Mouse (Mus musculus) intestine, embryonic 14.5 days (tissue): ENCODE measurements at regions not wholly inside any gene's neighbourhood (a gene's known extent, or its start where the extent isn't known, plus 50 kb on each side); places are given as distances from the start of the nearest gene placed in this dataset.

Experiments
- ATAC-seq: fragments of 200-750 bp; cut with Nextera tagmentation; replicated peaks from 2 replicates; pipeline ENCODE4 v1.8.0; 2017; ENCODE audit warnings: low read depth, moderate number of reproducible peaks, moderate TSS enrichment, moderate library complexity; ENCODE audit not compliant: low FRiP score, low TSS enrichment
- DNase-seq: peaks from one replicate; pipeline ENCODE4 v3.0.0-alpha.2; 2018; ENCODE audit warnings: low spot score
- H3K27ac ChIP-seq: fragments of 300-500 bp; sonication (generic); 2 replicates; pipeline ENCODE4 v1.5.1; 2014; ENCODE audit warnings: low read depth, mild to moderate bottlenecking, control low read depth
- H3K27me3 ChIP-seq: fragments of 300-500 bp; sonication (generic); replicated peaks from 2 replicates; pipeline ENCODE4 v1.6.1; 2014; ENCODE audit warnings: low read length, control low read depth; ENCODE audit not compliant: control insufficient read depth, insufficient read depth
- H3K36me3 ChIP-seq: fragments of 300-500 bp; sonication (generic); 2 replicates; pipeline ENCODE4 v1.6.1; 2014; ENCODE audit warnings: low read length, control low read depth; ENCODE audit not compliant: control insufficient read depth, insufficient read depth
- H3K4me1 ChIP-seq: fragments of 300-500 bp; sonication (generic); replicated peaks from 2 replicates; pipeline ENCODE4 v1.6.1; 2014; ENCODE audit warnings: low read length, control low read depth, mixed read lengths; ENCODE audit not compliant: control insufficient read depth, insufficient read depth
- H3K4me2 ChIP-seq: fragments of 300-500 bp; sonication (generic); 2 replicates; pipeline ENCODE4 v1.6.1; 2014; ENCODE audit warnings: low read length
- H3K4me3 ChIP-seq: fragments of 300-500 bp; sonication (generic); 2 replicates; pipeline ENCODE4 v1.5.1; 2014; ENCODE audit warnings: low read depth, low read length, control low read depth, mixed read lengths
- H3K9ac ChIP-seq: fragments of 300-500 bp; sonication (generic); 2 replicates; pipeline ENCODE4 v1.6.1; 2014; ENCODE audit warnings: mild to moderate bottlenecking, low read length
- H3K9me3 ChIP-seq: fragments of 300-500 bp; sonication (generic); 2 replicates; pipeline ENCODE4 v1.6.1; 2016; ENCODE audit warnings: low read length, control low read depth; ENCODE audit not compliant: control insufficient read depth
- WGBS: fragments of 180-500 bp; shearing (Covaris S2); extraction: QIAGEN DNeasy Blood & Tissue Kit; methylation state at CpG from one replicate; pipeline ENCODE4 v1.1.7; 2014; 5-methylcytosine and 5-hydroxymethylcytosine counted together

GRCm38 (mm10) chr13:28811667-28812575 is 141.6 kb downstream of the Sox4 start:
- 37% methylated on average over 12 of the region's 12 CpGs for WGBS
- no peaks in the 10 kb centered on the region for H3K27me3 ChIP-seq
- H3K4me1 ChIP-seq = peaks cover 35% of the 10 kb centered on the region
- ATAC-seq (no peak), DNase-seq (no peak)
- no peak overlapping the region for H3K4me2 ChIP-seq
- H3K9ac ChIP-seq = no peak overlapping the region
- no peak overlapping the region for H3K4me3 ChIP-seq
- H3K9me3 ChIP-seq = no peaks in the 10 kb centered on the region
- no peaks in the 10 kb centered on the region for H3K36me3 ChIP-seq
- no peak overlapping the region for H3K27ac ChIP-seq

GRCm38 (mm10) chr13:28811081-28811439 is 142.5 kb downstream of the Sox4 start:
- Histone ChIP-seq H3K9me3 (no peaks in the 10 kb centered on the region), H3K4me2 (no peak overlapping the region), H3K27me3 (no peaks in the 10 kb centered on the region), H3K4me1 (peaks cover 35% of the 10 kb centered on the region), H3K4me3 (no peak overlapping the region), H3K27ac (no peak overlapping the region), H3K36me3 (no peaks in the 10 kb centered on the region), H3K9ac (no peak overlapping the region)
- ATAC-seq (no peak), DNase-seq (no peak)
- 18% methylated on average over 2 of the region's 2 CpGs for WGBS

- DNase-seq = no peak
- ATAC-seq = no peak
- no peak overlapping the region for H3K4me2 ChIP-seq
- H3K9ac ChIP-seq = no peak overlapping the region
- no peaks in the 10 kb centered on the region for H3K27me3 ChIP-seq
- H3K4me3 ChIP-seq = no peak overlapping the region
- H3K27ac ChIP-seq = no peak overlapping the region
- WGBS = 43% methylated on average over 6 of the region's 6 CpGs
- H3K9me3 ChIP-seq = no peaks in the 10 kb centered on the region
- peaks cover 35% of the 10 kb centered on the region for H3K4me1 ChIP-seq
- no peaks in the 10 kb centered on the region for H3K36me3 ChIP-seq
These were observed 143.0 kb downstream of the Sox4 start for GRCm38 (mm10) chr13:28810326-28811080.

- Histone ChIP-seq H3K4me2 (no peak overlapping the region), H3K4me1 (peaks cover 12% of the 10 kb centered on the region), H3K27ac (no peak overlapping the region), H3K4me3 (no peak overlapping the region), H3K9me3 (no peaks in the 10 kb centered on the region), H3K27me3 (no peaks in the 10 kb centered on the region), H3K36me3 (no peaks in the 10 kb centered on the region), H3K9ac (no peak overlapping the region)
- ATAC-seq (no peak), DNase-seq (no peak)
- 85% methylated on average over 4 of the region's 4 CpGs for WGBS
These were observed 148.2 kb downstream of the Sox4 start for GRCm38 (mm10) chr13:28805302-28805701.

- H3K9ac ChIP-seq = no peak overlapping the region
- H3K4me2 ChIP-seq = no peak overlapping the region
- WGBS = 61% methylated on average over 8 of the region's 8 CpGs
- DNase-seq (no peak), ATAC-seq (no peak)
- peaks cover 8% of the 10 kb centered on the region; the same call in 1 of the 2 replicates for H3K4me1 ChIP-seq
- H3K27ac ChIP-seq = no peak overlapping the region
- H3K4me3 ChIP-seq = no peak overlapping the region
- H3K36me3 ChIP-seq = no peaks in the 10 kb centered on the region
- H3K9me3 ChIP-seq = no peaks in the 10 kb centered on the region
- no peaks in the 10 kb centered on the region for H3K27me3 ChIP-seq
These were observed 152.1 kb downstream of the Sox4 start for GRCm38 (mm10) chr13:28801210-28801954.

GRCm38 (mm10) chr13:28800676-28801075 is 152.8 kb downstream of the Sox4 start:
- no peaks in the 10 kb centered on the region for H3K36me3 ChIP-seq
- no peaks in the 10 kb centered on the region for H3K9me3 ChIP-seq
- H3K4me2 ChIP-seq = no peak overlapping the region
- DNase-seq (no peak), ATAC-seq (no peak)
- WGBS = 76% methylated on average over 1 of the region's 1 CpGs
- H3K27me3 ChIP-seq = no peaks in the 10 kb centered on the region
- H3K27ac ChIP-seq = no peak overlapping the region
- no peak overlapping the region for H3K4me3 ChIP-seq
- H3K9ac ChIP-seq = no peak overlapping the region
- H3K4me1 ChIP-seq = peaks cover 8% of the 10 kb centered on the region; the same call in 1 of the 2 replicates

GRCm38 (mm10) chr13:28799474-28799873 is 154.0 kb downstream of the Sox4 start:
- Histone ChIP-seq H3K4me1 (peaks cover 8% of the 10 kb centered on the region; the same call in 1 of the 2 replicates), H3K27ac (no peak overlapping the region), H3K36me3 (no peaks in the 10 kb centered on the region), H3K4me2 (no peak overlapping the region), H3K4me3 (no peak overlapping the region), H3K27me3 (no peaks in the 10 kb centered on the region), H3K9ac (no peak overlapping the region), H3K9me3 (no peaks in the 10 kb centered on the region)
- ATAC-seq (no peak), DNase-seq (no peak)
- 68% methylated on average over 1 of the region's 1 CpGs for WGBS

GRCm38 (mm10) chr13:28797617-28798475 is 155.7 kb downstream of the Sox4 start:
- H3K9ac ChIP-seq = no peak overlapping the region
- H3K27me3 ChIP-seq = no peaks in the 10 kb centered on the region
- no peak overlapping the region for H3K4me2 ChIP-seq
- H3K27ac ChIP-seq = no peak overlapping the region
- ATAC-seq (no peak), DNase-seq (no peak)
- no peaks in the 10 kb centered on the region for H3K9me3 ChIP-seq
- 69% methylated on average over 8 of the region's 8 CpGs for WGBS
- H3K4me1 ChIP-seq = peaks cover 21% of the 10 kb centered on the region
- no peak overlapping the region for H3K4me3 ChIP-seq
- H3K36me3 ChIP-seq = no peaks in the 10 kb centered on the region
